11 mouse cellular contexts compared by ENCODE assay signal in genomic region chr11:19138831-19139230, GRCm38 (mm10).
"Had no signal": no experiment of that assay in that cellular context is flagged by ENCODE, and none has a peak within 500 bp of the region (broad histone marks: within the 10 kb centered on the region; RNA-seq: fewer than 3 reads in every experiment).

No protein-coding gene starts in this region.

- H3K36me3 ChIP-seq: heart, embryonic 13.5 days; heart, embryonic 15.5 days; hindbrain, embryonic 13.5 days; hindbrain, embryonic 15.5 days; kidney, embryonic 15.5 days; limb, embryonic 13.5 days; limb, embryonic 15.5 days; liver, embryonic 12.5 days had no signal

- H3K4me2 ChIP-seq: heart, embryonic 11.5 days; heart, embryonic 13.5 days; heart, embryonic 15.5 days; hindbrain, embryonic 13.5 days; hindbrain, embryonic 15.5 days; kidney, embryonic 15.5 days; limb, embryonic 13.5 days; limb, embryonic 15.5 days; liver, embryonic 12.5 days had no signal

- H3K27me3 ChIP-seq: heart, embryonic 13.5 days; heart, embryonic 15.5 days; hindbrain, embryonic 13.5 days; hindbrain, embryonic 15.5 days; kidney, embryonic 15.5 days; limb, embryonic 13.5 days; limb, embryonic 15.5 days; liver, embryonic 12.5 days had no signal

- ATAC-seq: liver, embryonic 12.5 days had no signal

- H3K27ac ChIP-seq: heart, adult 2 months; heart, embryonic 13.5 days; heart, embryonic 15.5 days; hindbrain, embryonic 13.5 days; hindbrain, embryonic 15.5 days; hindbrain, postnatal 0 days; kidney, embryonic 15.5 days; limb, embryonic 13.5 days; limb, embryonic 15.5 days; liver, embryonic 12.5 days had no signal

- H3K4me1 ChIP-seq: heart, embryonic 15.5 days; hindbrain, embryonic 15.5 days; kidney, embryonic 15.5 days; liver, embryonic 12.5 days had no signal

- H3K9ac ChIP-seq: heart, embryonic 13.5 days; heart, embryonic 15.5 days; hindbrain, embryonic 13.5 days; hindbrain, embryonic 15.5 days; kidney, embryonic 15.5 days; limb, embryonic 13.5 days; limb, embryonic 15.5 days; liver, embryonic 12.5 days had no signal

- H3K9me3 ChIP-seq: heart, embryonic 13.5 days; heart, embryonic 15.5 days; hindbrain, embryonic 13.5 days; hindbrain, embryonic 15.5 days; kidney, embryonic 15.5 days; limb, embryonic 13.5 days; limb, embryonic 15.5 days; liver, embryonic 12.5 days had no signal

- H3K4me3 ChIP-seq: heart, adult 2 months; heart, embryonic 13.5 days; heart, embryonic 15.5 days; hindbrain, embryonic 13.5 days; hindbrain, embryonic 15.5 days; kidney, embryonic 15.5 days; limb, embryonic 13.5 days; limb, embryonic 15.5 days; liver, embryonic 12.5 days had no signal
